Mouse (Mus musculus): ENCODE measurements around the gene Ipo13. TPM values are rescaled to one million over a fixed set of nuclear protein-coding genes. Genes with fewer than 3 reads are reported as not detected.

Gene Ipo13
- total and polyA plus RNA-seq, 3 experiments, result 7.4 to 46.5 (median 22.0) TPM

DNA sequence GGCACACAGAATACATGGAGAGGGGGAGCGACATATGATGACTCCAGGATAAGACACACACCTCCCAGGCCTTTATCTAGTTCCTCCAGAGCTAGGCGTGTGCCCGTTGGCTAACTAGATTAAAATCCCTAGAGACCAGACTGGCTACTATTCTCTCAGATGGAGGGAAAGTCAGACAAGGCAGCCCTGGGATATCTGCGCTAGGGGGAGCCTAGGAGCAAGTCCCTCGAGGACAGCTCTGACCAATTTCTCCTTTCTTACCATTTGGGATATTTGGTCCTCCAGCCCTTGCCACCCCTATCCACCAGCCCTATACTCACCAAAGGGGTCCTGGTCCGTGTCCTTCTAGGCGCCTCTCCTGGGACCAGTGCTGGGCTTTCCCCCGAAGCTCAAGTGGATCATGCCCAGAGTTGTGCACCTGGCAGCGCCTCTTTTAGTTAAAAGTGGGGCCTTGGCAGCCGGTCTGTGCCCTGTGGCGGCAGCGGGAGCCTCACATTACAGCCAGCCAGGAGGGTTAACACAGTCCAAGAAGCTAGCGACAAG, 14.0 kb upstream of the Ipo13 start (continued):
- TF ChIP-seq MAZ (IDR thresholded peaks at IDR 0.05; ENCODE audit: low read depth, low read length) (no peak), RAD21 (IDR thresholded peaks at IDR 0.05; ENCODE audit: low read depth, low read length) (peak; percentile 13), MAFK (IDR thresholded peaks at IDR 0.05; ENCODE audit: insufficient replicate concordance, low read length) (no peak)

DNA sequence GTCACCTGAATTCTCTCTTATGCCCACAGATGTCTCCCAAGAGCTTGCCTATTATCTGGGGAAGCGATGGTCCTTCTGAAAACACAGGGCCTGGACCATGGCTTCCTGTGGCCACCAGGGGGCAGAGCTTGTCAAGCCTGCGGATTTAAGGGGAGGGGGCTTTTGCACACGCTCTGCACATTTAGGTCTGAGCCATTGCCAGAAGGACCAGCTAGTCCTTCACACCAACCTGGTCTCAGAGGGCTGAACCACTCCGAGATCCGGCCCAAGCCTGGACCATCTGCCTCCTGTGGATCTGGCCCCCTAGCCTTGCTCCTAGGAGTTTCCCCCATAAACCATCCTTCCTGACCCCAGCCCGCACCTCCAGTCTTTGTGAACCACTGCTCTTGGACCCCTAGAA, 13.4 kb upstream of the Ipo13 start:
- Histone ChIP-seq H3K9ac (ENCODE audit: insufficient read depth, low read depth) (no peak overlapping the region), H3K27ac (ENCODE audit: insufficient read depth, low read depth) (no peak overlapping the region), H3K4me1 (ENCODE audit: control insufficient read depth in 1 of 2, insufficient read depth in 2 of 2) (peaks cover 2 to 15% of the 10 kb centered on the region in 2 experiments; a peak in 2 of 4 replicates), H3K36me3 (replicated peaks in 1 of 2; ENCODE audit: control insufficient read depth in 1 of 2, insufficient read depth in 1 of 2, low read length in 1 of 2) (peaks cover 0 to 7% of the 10 kb centered on the region in 2 experiments), H3K79me2 (replicated peaks; ENCODE audit: control insufficient read depth, extremely low read depth, insufficient read depth, poor library complexity, severe bottlenecking) (no peaks in the 10 kb centered on the region), H3K4me2 (ENCODE audit: insufficient read depth, low read depth, poor library complexity, severe bottlenecking) (0 out of 2 replicates have a peak overlapping the region, but pooled peaks have one; percentile 21), H3K4me3 (replicated peaks in 1 of 3; ENCODE audit: low read depth in 2 of 3, low read length in 2 of 3, poor library complexity in 1 of 3) (no peak overlapping the region), H3K9me3 (replicated peaks; ENCODE audit: low read length) (peaks cover 2% of the 10 kb centered on the region), H3K27me3 (replicated peaks) (no peaks in the 10 kb centered on the region)
- in situ Hi-C loops (cut with MboI; ENCODE audit: low pct_ligation_motif_present, low pct_unique_long_range_greater_than_20kb, low sequenced_read_pairs), result loop anchor here (5.0 kb wide), 1 partner anchor 159 kb away; no protein-coding TSS in a partner anchor
- TF ChIP-seq JUN (IDR thresholded peaks at IDR 0.05; ENCODE audit: insufficient read depth, low read depth, low read length) (no peak), TBP (conservative IDR thresholded peaks at IDR 0.05; ENCODE audit: low read depth, low read length) (no peak), SIN3A (IDR thresholded peaks at IDR 0.05; ENCODE audit: low read length) (no peak), MAX (IDR thresholded peaks at IDR 0.05; ENCODE audit: low read length) (no peak), UBTF (IDR thresholded peaks at IDR 0.05; ENCODE audit: low read depth, low read length) (no peak), SMC3 (IDR thresholded peaks at IDR 0.05; ENCODE audit: low read depth, low read length) (peak; percentile 78), MEF2A (IDR thresholded peaks at IDR 0.05; ENCODE audit: borderline replicate concordance, low read depth, low read length) (no peak), ELF1 (IDR thresholded peaks at IDR 0.05; ENCODE audit: low read depth, low read length) (no peak), CTCF (conservative IDR thresholded peaks at IDR 0.05 in 1 of 2, IDR thresholded peaks at IDR 0.05 in 1 of 2; ENCODE audit: low read depth in 2 of 2, low read length in 2 of 2) (peak; percentile 78 to 82), CHD2 (IDR thresholded peaks at IDR 0.05; ENCODE audit: low read length) (no peak), USF2 (conservative IDR thresholded peaks at IDR 0.05; ENCODE audit: low read depth, low read length) (no peak), RAD21 (IDR thresholded peaks at IDR 0.05; ENCODE audit: low read depth, low read length) (peak; percentile 52), NRF1 (IDR thresholded peaks at IDR 0.05; ENCODE audit: low read depth, low read length) (no peak), POLR2A (IDR thresholded peaks at IDR 0.05; ENCODE audit: low read depth, low read length) (no peak), CHD1 (IDR thresholded peaks at IDR 0.05; ENCODE audit: low read depth, low read length) (no peak), MYC (IDR thresholded peaks at IDR 0.05; ENCODE audit: low read depth, low read length) (no peak), NELFE (IDR thresholded peaks at IDR 0.05; ENCODE audit: low read depth, low read length) (no peak), E2F4 (IDR thresholded peaks at IDR 0.05; ENCODE audit: insufficient replicate concordance, low read depth, low read length) (no peak), POLR2AphosphoS2 (IDR thresholded peaks at IDR 0.05; ENCODE audit: low read depth, low read length) (no peak), ETS1 (conservative IDR thresholded peaks at IDR 0.05; ENCODE audit: low read depth, low read length) (no peak)
- dilution Hi-C loops (cut with MboI; ENCODE audit: extremely low pct_ligation_motif_present, extremely low pct_unique_long_range_greater_than_20kb, low sequenced_read_pairs), result no loop called here
- DNase-seq (ENCODE audit: extremely low read depth), result peak; percentile 29
